8 mouse cellular contexts compared by ENCODE assay signal in the genomic region with DNA sequence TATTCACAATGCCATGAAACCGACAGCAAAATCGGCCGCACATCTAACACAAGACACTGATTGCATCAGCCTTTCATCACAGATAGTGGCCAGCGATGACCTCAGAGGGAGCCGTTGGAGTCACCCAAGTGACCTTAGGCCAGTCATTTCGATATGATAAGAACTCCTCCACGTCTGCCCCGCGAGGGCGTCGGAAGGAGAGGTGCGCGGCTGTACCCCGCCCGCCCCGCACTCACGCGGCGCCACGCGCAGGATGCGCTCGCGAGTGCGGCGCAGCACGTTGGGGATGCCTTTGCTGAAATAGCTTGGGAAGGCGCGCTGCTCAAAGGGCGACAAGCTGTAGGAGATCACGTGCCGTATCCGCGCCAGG. TPM values are rescaled to one million over a fixed set of nuclear protein-coding genes. Genes with fewer than 3 reads are reported as not detected.
DNase-seq lines count a peak whose midpoint lies in the region; ATAC-seq and TF ChIP-seq lines count a peak whose summit lies in the region.

No protein-coding gene starts in this region.

- no peak for TF ChIP-seq CTCF in bone marrow, adult 2 months (IDR thresholded peaks at IDR 0.05; ENCODE audit: control insufficient read depth, insufficient read depth, low read length)

- ATAC-seq in granulocyte monocyte progenitor cell, adult 5-6 weeks (replicated peaks; ENCODE audit: poor library complexity, severe bottlenecking), result peak; percentile 52
- ATAC-seq in megakaryocyte, adult 5-6 weeks (ENCODE audit: poor library complexity, severe bottlenecking), result peak; percentile 45

- H3K4me3 ChIP-seq in bone marrow, adult 2 months (replicated peaks; ENCODE audit: control insufficient read depth, low read depth, low read length), result peak overlapping the region; percentile 98

- H3K27ac ChIP-seq in bone marrow, adult 2 months (ENCODE audit: control insufficient read depth, insufficient read depth, low read depth, low read length, poor library complexity), result peak overlapping the region; percentile 85

- DNase-seq in layer of hippocampus, adult 9-10 months (ENCODE audit: low spot score), result peak; percentile 26
- no peak for DNase-seq in layer of hippocampus, adult 18-20 months (ENCODE audit: low spot score in 2 of 2)
- no peak for DNase-seq in ovary, adult 18-20 months (ENCODE audit: low spot score)
- DNase-seq in urinary bladder, postnatal 10 days (ENCODE audit: low spot score), result no peak
- no peak for DNase-seq in layer of hippocampus, postnatal 25 days (ENCODE audit: extremely low spot score in 1 of 2, low spot score in 1 of 2)

- no peak for TF ChIP-seq POLR2A in bone marrow, adult 2 months (IDR thresholded peaks at IDR 0.05; ENCODE audit: borderline replicate concordance, control insufficient read depth, low read depth, low read length)

- under 1% methylated on average over 34 of the region's 34 CpGs for WGBS in bone marrow, adult 2 months

- peaks cover 4% of the 10 kb centered on the region for H3K4me1 ChIP-seq in bone marrow, adult 2 months (ENCODE audit: control insufficient read depth, insufficient read depth, low read length)

RNA-seq across cellular contexts. Expression of a gene that starts 0.3 kb away (rescaled TPM):
- total RNA-seq in layer of hippocampus, adult 18-20 months (2021), result 100 to 1,000 TPM; 406 TPM
- 161 and 271 TPM in 2 replicates for polyA plus RNA-seq in bone marrow, adult 2 months (2011; ENCODE audit: insufficient read depth, insufficient read length, low replicate concordance, missing spikeins)
- 221 and 287 TPM in 2 replicates for total RNA-seq in granulocyte monocyte progenitor cell, adult 5-6 weeks (2014; fragmentation: Nextera tagmentation)
- 66.7 and 91.9 TPM in 2 replicates for total RNA-seq in granulocyte monocyte progenitor cell, adult 5-6 weeks (2017)
- total RNA-seq in megakaryocyte, adult 5-6 weeks (2015), result 163 and 181 TPM in 2 replicates
- 53.2 and 54.8 TPM in 2 replicates for total RNA-seq in megakaryocyte, adult 5-6 weeks (2017)
- 100 to 1,000 TPM; 444 to 504 TPM for total RNA-seq in layer of hippocampus, postnatal 25 days (2021)

RNA-seq across cellular contexts. Expression of a gene that starts 0.5 kb away (rescaled TPM):
- under 1 TPM; 0.56 to 0.74 TPM for total RNA-seq in layer of hippocampus, adult 18-20 months (2021)
- 0.85 TPM in 1 of 2 replicates, not detected in the other for polyA plus RNA-seq in bone marrow, adult 2 months (2011; ENCODE audit: insufficient read depth, insufficient read length, low replicate concordance, missing spikeins)
- total RNA-seq in granulocyte monocyte progenitor cell, adult 5-6 weeks (2014; fragmentation: Nextera tagmentation), result 1.1 and 1.2 TPM in 2 replicates
- total RNA-seq in granulocyte monocyte progenitor cell, adult 5-6 weeks (2017), result 0.39 and 0.57 TPM in 2 replicates
- 0.54 and 1.6 TPM in 2 replicates for total RNA-seq in megakaryocyte, adult 5-6 weeks (2015)
- total RNA-seq in megakaryocyte, adult 5-6 weeks (2017), result 2.5 and 5.7 TPM in 2 replicates
- 1 to 10 TPM in 1 of 2 experiments, under 1 TPM in 1; 0.64 to 1.1 TPM for total RNA-seq in layer of hippocampus, postnatal 25 days (2021)

RNA-seq across cellular contexts. Expression of a gene that starts 7.3 kb away (rescaled TPM):
- not detected for total RNA-seq in layer of hippocampus, adult 18-20 months (2021)
- not detected in 2 replicates for polyA plus RNA-seq in bone marrow, adult 2 months (2011; ENCODE audit: insufficient read depth, insufficient read length, low replicate concordance, missing spikeins)
- not detected in 2 replicates for total RNA-seq in granulocyte monocyte progenitor cell, adult 5-6 weeks (2014; fragmentation: Nextera tagmentation)
- total RNA-seq in granulocyte monocyte progenitor cell, adult 5-6 weeks (2017), result not detected in 2 replicates
- not detected in 2 replicates for total RNA-seq in megakaryocyte, adult 5-6 weeks (2015)
- total RNA-seq in megakaryocyte, adult 5-6 weeks (2017), result not detected in 2 replicates
- not detected for total RNA-seq in layer of hippocampus, postnatal 25 days (2021)

RNA-seq across cellular contexts. Expression of a gene that starts 26.6 kb away (rescaled TPM):
- total RNA-seq in layer of hippocampus, adult 18-20 months (2021), result under 1 TPM; 0.13 to 0.27 TPM
- polyA plus RNA-seq in bone marrow, adult 2 months (2011; ENCODE audit: insufficient read depth, insufficient read length, low replicate concordance, missing spikeins), result 0.41 TPM in 1 of 2 replicates, not detected in the other
- not detected in 2 replicates for total RNA-seq in granulocyte monocyte progenitor cell, adult 5-6 weeks (2014; fragmentation: Nextera tagmentation)
- not detected in 2 replicates for total RNA-seq in granulocyte monocyte progenitor cell, adult 5-6 weeks (2017)
- total RNA-seq in megakaryocyte, adult 5-6 weeks (2015), result not detected in 2 replicates
- 0.11 TPM in 1 of 2 replicates, not detected in the other for total RNA-seq in megakaryocyte, adult 5-6 weeks (2017)
- total RNA-seq in layer of hippocampus, postnatal 25 days (2021), result under 1 TPM; 0.12 to 0.26 TPM

RNA-seq across cellular contexts. Expression of a gene that starts 26.7 kb away (rescaled TPM):
- total RNA-seq in layer of hippocampus, adult 18-20 months (2021), result 1 to 10 TPM; 5.7 TPM
- polyA plus RNA-seq in bone marrow, adult 2 months (2011; ENCODE audit: insufficient read depth, insufficient read length, low replicate concordance, missing spikeins), result 0.70 TPM in 1 of 2 replicates, not detected in the other
- total RNA-seq in granulocyte monocyte progenitor cell, adult 5-6 weeks (2014; fragmentation: Nextera tagmentation), result 0.30 TPM in 1 of 2 replicates, not detected in the other
- not detected in 2 replicates for total RNA-seq in granulocyte monocyte progenitor cell, adult 5-6 weeks (2017)
- 0.05 and 0.13 TPM in 2 replicates for total RNA-seq in megakaryocyte, adult 5-6 weeks (2015)
- total RNA-seq in megakaryocyte, adult 5-6 weeks (2017), result 0.07 and 4.5 TPM in 2 replicates
- total RNA-seq in layer of hippocampus, postnatal 25 days (2021), result 1 to 10 TPM; 3.8 to 4.1 TPM
